Mouse (Mus musculus) spleen, adult 2 months (tissue): ENCODE results near the gene Prlh.

ENCODE experiments used
- CTCF ChIP-seq: fragments of 200-500 bp; IDR thresholded peaks from 2 replicates; pipeline ENCODE4 v1.5.1; 2011; ENCODE audit warnings: mild to moderate bottlenecking, inconsistent platforms; ENCODE audit not compliant: insufficient read depth, insufficient read length, insufficient replicate concordance; ENCODE audit errors: extremely low read depth
- POLR2A ChIP-seq: fragments of 200-500 bp; IDR thresholded peaks from 2 replicates; pipeline ENCODE4 v1.6.1; 2011; ENCODE audit warnings: low read depth, low read length, inconsistent platforms

DNA sequence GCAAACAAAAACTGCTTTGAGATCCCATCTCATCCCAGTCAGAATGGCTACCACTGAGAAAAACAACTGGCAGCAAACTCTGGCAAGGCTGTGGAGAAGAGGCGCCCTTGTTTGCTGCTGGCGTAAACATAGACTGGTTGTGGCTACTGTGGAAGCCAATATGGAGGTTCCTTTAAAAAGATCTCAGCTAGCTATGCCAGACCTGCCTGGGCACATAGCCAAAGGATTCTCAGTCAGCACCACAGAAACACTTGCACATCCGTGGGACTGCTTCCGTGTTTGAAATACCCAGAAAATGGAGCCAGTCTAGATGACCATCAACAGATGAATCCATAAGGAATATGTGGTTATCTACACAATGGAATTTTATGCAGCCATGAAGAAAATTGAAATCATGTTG is 26.9 kb upstream of the Prlh start:
- TF ChIP-seq POLR2A, result no peak
- no peak for TF ChIP-seq CTCF
